In the genomic region with DNA sequence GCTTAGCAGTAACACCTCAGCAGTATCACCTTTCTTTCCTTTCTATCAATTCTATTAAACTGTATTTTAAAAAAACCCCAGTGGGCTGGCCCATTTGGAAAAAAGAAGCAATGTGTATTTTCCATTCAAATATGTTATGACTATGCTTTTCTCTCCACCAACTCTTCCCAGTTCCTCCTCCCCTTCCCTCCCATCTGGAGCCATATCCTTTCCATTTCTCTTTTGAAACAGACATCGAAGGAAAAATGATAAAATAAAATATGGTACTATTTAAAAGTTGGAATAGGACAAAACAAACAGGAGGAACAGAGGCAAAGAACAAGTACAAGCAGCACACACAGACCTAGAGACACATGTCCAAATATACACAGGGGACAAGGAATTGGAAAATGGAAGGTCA, we compare ENCODE assay signal across 32 mouse cellular contexts.
"Had no signal": no experiment of that assay in that cellular context is flagged by ENCODE, and none has a peak within 500 bp of the region (broad histone marks: within the 10 kb centered on the region; RNA-seq: fewer than 3 reads in every experiment).

No protein-coding gene starts in this region.

- H3K27me3 ChIP-seq: limb, embryonic 12.5 days; limb, embryonic 13.5 days; limb, embryonic 15.5 days; liver, embryonic 12.5 days; liver, embryonic 13.5 days; liver, embryonic 15.5 days; lung, embryonic 15.5 days; megakaryocyte, embryonic 14.5 days; midbrain, embryonic 12.5 days; midbrain, embryonic 13.5 days; midbrain, embryonic 15.5 days; neural tube, embryonic 12.5 days had no signal

- H3K4me1 ChIP-seq: limb, embryonic 10.5 days; limb, embryonic 12.5 days; limb, embryonic 13.5 days; limb, embryonic 15.5 days; liver, embryonic 12.5 days; liver, embryonic 13.5 days; liver, embryonic 15.5 days; lung, embryonic 15.5 days; megakaryocyte, embryonic 14.5 days; midbrain, embryonic 10.5 days; midbrain, embryonic 12.5 days; midbrain, embryonic 13.5 days; midbrain, embryonic 15.5 days; neural tube, embryonic 12.5 days had no signal

- DNase-seq: left cerebral cortex, postnatal 4 days; liver; liver, embryonic 13.5 days; liver, postnatal 0 days; lung, adult 18-20 months; lung, adult 2 months; lung, embryonic 14.5 days; lung, postnatal 10 days; lung, postnatal 14 days; lung, postnatal 36 days; lung, postnatal 4 days; midbrain, embryonic 14.5 days had no signal

- H3K4me3 ChIP-seq: limb, embryonic 10.5 days; limb, embryonic 12.5 days; limb, embryonic 13.5 days; limb, embryonic 15.5 days; liver, embryonic 12.5 days; liver, embryonic 13.5 days; liver, embryonic 15.5 days; lung, embryonic 15.5 days; megakaryocyte, embryonic 14.5 days; midbrain, embryonic 10.5 days; midbrain, embryonic 12.5 days; midbrain, embryonic 13.5 days; midbrain, embryonic 15.5 days; myocyte; neural tube, embryonic 12.5 days had no signal

- H3K36me3 ChIP-seq: limb, embryonic 10.5 days; limb, embryonic 12.5 days; limb, embryonic 13.5 days; limb, embryonic 15.5 days; liver, embryonic 12.5 days; liver, embryonic 13.5 days; liver, embryonic 15.5 days; lung, embryonic 15.5 days; midbrain, embryonic 10.5 days; midbrain, embryonic 12.5 days; midbrain, embryonic 13.5 days; midbrain, embryonic 15.5 days; neural tube, embryonic 12.5 days had no signal

- H3K9ac ChIP-seq: limb, embryonic 12.5 days; limb, embryonic 13.5 days; limb, embryonic 15.5 days; liver, embryonic 12.5 days; liver, embryonic 13.5 days; liver, embryonic 14.5 days; liver, embryonic 15.5 days; liver, postnatal 0 days; lung, embryonic 14.5 days; lung, embryonic 15.5 days; midbrain, embryonic 12.5 days; midbrain, embryonic 13.5 days; midbrain, embryonic 15.5 days; neural tube, embryonic 12.5 days had no signal

- H3K9me3 ChIP-seq: limb, embryonic 10.5 days; limb, embryonic 12.5 days; limb, embryonic 13.5 days; limb, embryonic 15.5 days; liver, embryonic 12.5 days; liver, embryonic 13.5 days; liver, embryonic 15.5 days; lung, embryonic 15.5 days; midbrain, embryonic 10.5 days; midbrain, embryonic 12.5 days; midbrain, embryonic 13.5 days; midbrain, embryonic 15.5 days; neural tube, embryonic 12.5 days had no signal

- H3K27ac ChIP-seq: limb, embryonic 10.5 days; limb, embryonic 12.5 days; limb, embryonic 13.5 days; limb, embryonic 15.5 days; liver, embryonic 12.5 days; liver, embryonic 13.5 days; liver, embryonic 14.5 days; liver, embryonic 15.5 days; lung, embryonic 15.5 days; macrophage; midbrain, embryonic 10.5 days; midbrain, embryonic 12.5 days; midbrain, embryonic 13.5 days; midbrain, embryonic 15.5 days; neural tube, embryonic 12.5 days had no signal

- ATAC-seq: liver, embryonic 12.5 days; liver, postnatal 0 days; lung, postnatal 0 days; midbrain, embryonic 13.5 days; midbrain, embryonic 15.5 days; midbrain, embryonic 16.5 days had no signal

- H3K4me2 ChIP-seq: limb, embryonic 12.5 days; limb, embryonic 13.5 days; limb, embryonic 15.5 days; liver, embryonic 11.5 days; liver, embryonic 12.5 days; liver, embryonic 13.5 days; liver, embryonic 15.5 days; lung, embryonic 14.5 days; lung, embryonic 15.5 days; midbrain, embryonic 11.5 days; midbrain, embryonic 12.5 days; midbrain, embryonic 13.5 days; midbrain, embryonic 15.5 days; neural tube, embryonic 12.5 days had no signal
